Mouse (Mus musculus) limb, embryonic 12.5 days (tissue): ENCODE results near the gene Olfr1446. TPM values are rescaled to one million over a fixed set of nuclear protein-coding genes. Genes with fewer than 3 reads are reported as not detected.

Experiments used
- ATAC-seq: fragments of 200-750 bp; cut with Nextera tagmentation; 2 replicates; pipeline ENCODE4 v1.8.0; 2017; ENCODE audit warnings: low read depth, moderate TSS enrichment; ENCODE audit not compliant: insufficient number of reproducible peaks, insufficient read depth, low FRiP score, low TSS enrichment
- H3K27ac ChIP-seq: fragments of 300-500 bp; sonication (generic); 2 replicates; pipeline ENCODE4 v1.5.1; 2016; ENCODE audit warnings: mild to moderate bottlenecking, moderate library complexity
- H3K27me3 ChIP-seq: fragments of 300-500 bp; sonication (generic); 2 replicates; pipeline ENCODE4 v1.6.1; 2016; ENCODE audit warnings: mild to moderate bottlenecking, moderate library complexity
- H3K36me3 ChIP-seq: fragments of 300-500 bp; sonication (generic); 2 replicates; pipeline ENCODE4 v1.6.1; 2016; ENCODE audit warnings: mild to moderate bottlenecking, moderate library complexity
- H3K4me1 ChIP-seq: fragments of 300-500 bp; sonication (generic); replicated peaks from 2 replicates; pipeline ENCODE4 v1.6.1; 2016
- H3K4me2 ChIP-seq: fragments of 300-500 bp; sonication (generic); 2 replicates; pipeline ENCODE4 v1.6.1; 2016; ENCODE audit warnings: mild to moderate bottlenecking, moderate library complexity
- H3K4me3 ChIP-seq: fragments of 300-500 bp; sonication (generic); replicated peaks from 2 replicates; pipeline ENCODE4 v1.5.1; 2016; ENCODE audit warnings: mild to moderate bottlenecking
- H3K9ac ChIP-seq: fragments of 300-500 bp; sonication (generic); replicated peaks from 2 replicates; pipeline ENCODE4 v1.6.1; 2016; ENCODE audit warnings: mild to moderate bottlenecking, moderate library complexity
- H3K9me3 ChIP-seq: fragments of 300-500 bp; sonication (generic); 2 replicates; pipeline ENCODE4 v1.6.1; 2016; ENCODE audit warnings: mild to moderate bottlenecking, moderate library complexity
- WGBS: fragments of 180-500 bp; shearing (Covaris S2); methylation state at CpG from one replicate; pipeline ENCODE4 v1.1.7; 2016; 5-methylcytosine and 5-hydroxymethylcytosine counted together
- polyA plus RNA-seq: library from polyadenylated mRNA; unstranded; fragments of >200 nt; fragmentation: Nextera tagmentation; extraction: Ambion mirVana; gene quantifications from 2 replicates; pipeline ENCODE4 v1.2.1, GENCODE M21; 2016

Olfr1446 gene
- not detected in 2 replicates for polyA plus RNA-seq

- ATAC-seq: no peak
- 88% methylated on average over 1 of the region's 1 CpGs for WGBS
- no peaks in the 10 kb centered on the region for H3K9me3 ChIP-seq
- H3K4me2 ChIP-seq: no peak within 1 kb of the TSS
- no peaks in the 10 kb centered on the region for H3K36me3 ChIP-seq
- H3K9ac ChIP-seq: no peak within 1 kb of the TSS
- H3K27ac ChIP-seq: no peak within 1 kb of the TSS
- no peaks in the 10 kb centered on the region for H3K4me1 ChIP-seq
- no peak within 1 kb of the TSS for H3K4me3 ChIP-seq
- H3K27me3 ChIP-seq: no peaks in the 10 kb centered on the region
Observed at GRCm38 (mm10) chr19:12893424-12893823, at the start of gene Olfr1446. Gene Olfr1446, minus strand, starts transcription at chr19:12893524.

- H3K9me3 ChIP-seq: peaks cover 23% of the 10 kb centered on the region; the same call in 1 of the 2 replicates
- H3K36me3 ChIP-seq: no peaks in the 10 kb centered on the region
- no peaks in the 10 kb centered on the region for H3K27me3 ChIP-seq
- no peak within 1 kb of the TSS for H3K4me2 ChIP-seq
- no peak within 1 kb of the TSS for H3K9ac ChIP-seq
- H3K4me1 ChIP-seq: no peaks in the 10 kb centered on the region
- ATAC-seq: no peak
- no peak within 1 kb of the TSS for H3K27ac ChIP-seq
- no peak within 1 kb of the TSS for H3K4me3 ChIP-seq
Observed at GRCm38 (mm10) chr19:12930540-12930939, 37.2 kb upstream of the Olfr1446 start, which contains the start of gene Olfr1449. Gene Olfr1449, plus strand, starts transcription at chr19:12930840.

- Histone ChIP-seq H3K4me3 (no peak within 1 kb of the TSS), H3K4me2 (no peak within 1 kb of the TSS), H3K4me1 (no peaks in the 10 kb centered on the region), H3K27me3 (no peaks in the 10 kb centered on the region), H3K9me3 (peaks cover 2% of the 10 kb centered on the region; the same call in 1 of the 2 replicates), H3K9ac (no peak within 1 kb of the TSS), H3K36me3 (no peaks in the 10 kb centered on the region), H3K27ac (no peak within 1 kb of the TSS)
- ATAC-seq: no peak
- WGBS: 72% methylated on average over 1 of the region's 1 CpGs
Observed at GRCm38 (mm10) chr19:12924319-12924718, 31.0 kb upstream of the Olfr1446 start, which contains the start of gene Olfr1448. Gene Olfr1448, minus strand, starts transcription at chr19:12924419.

- Histone ChIP-seq H3K4me3 (no peak within 1 kb of the TSS), H3K9ac (no peak within 1 kb of the TSS), H3K4me2 (no peak within 1 kb of the TSS), H3K27me3 (no peaks in the 10 kb centered on the region), H3K27ac (no peak within 1 kb of the TSS), H3K9me3 (peaks cover 5% of the 10 kb centered on the region; the same call in 1 of the 2 replicates), H3K36me3 (no peaks in the 10 kb centered on the region), H3K4me1 (no peaks in the 10 kb centered on the region)
- WGBS: 95% methylated on average over 1 of the region's 1 CpGs
- no peak for ATAC-seq
Observed at GRCm38 (mm10) chr19:12903643-12904042, 10.3 kb upstream of the Olfr1446 start, which contains the start of gene Olfr1447. Gene Olfr1447, minus strand, starts transcription at chr19:12903743.

GRCm38 (mm10) chr19:12883555-12883954 is 9.8 kb downstream of the Olfr1446 start, which contains the start of gene Olfr1445:
Gene Olfr1445, plus strand, starts transcription at chr19:12883855.
- Histone ChIP-seq H3K27ac (no peak within 1 kb of the TSS), H3K4me2 (no peak within 1 kb of the TSS), H3K4me1 (no peaks in the 10 kb centered on the region), H3K9ac (no peak within 1 kb of the TSS), H3K9me3 (no peaks in the 10 kb centered on the region), H3K4me3 (no peak within 1 kb of the TSS), H3K36me3 (no peaks in the 10 kb centered on the region), H3K27me3 (no peaks in the 10 kb centered on the region)
- no peak for ATAC-seq
- 90% methylated on average over 2 of the region's 2 CpGs for WGBS

- no peak within 1 kb of the TSS for H3K27ac ChIP-seq
- no peaks in the 10 kb centered on the region for H3K9me3 ChIP-seq
- H3K4me1 ChIP-seq: no peaks in the 10 kb centered on the region
- H3K27me3 ChIP-seq: no peaks in the 10 kb centered on the region
- no peak within 1 kb of the TSS for H3K4me2 ChIP-seq
- no peaks in the 10 kb centered on the region for H3K36me3 ChIP-seq
- no peak for ATAC-seq
- H3K4me3 ChIP-seq: no peak within 1 kb of the TSS
- H3K9ac ChIP-seq: no peak within 1 kb of the TSS
- WGBS: 54% methylated on average over 1 of the region's 1 CpGs
Observed at GRCm38 (mm10) chr19:12856983-12857382, 36.3 kb downstream of the Olfr1446 start, which contains the start of gene Olfr1444. Gene Olfr1444, plus strand, starts transcription at chr19:12857283.

GRCm38 (mm10) chr19:12846382-12846781 is 46.9 kb downstream of the Olfr1446 start, which contains the start of gene Gm5244:
Gene Gm5244, plus strand, starts transcription at chr19:12846682.
- no peak within 1 kb of the TSS for H3K4me2 ChIP-seq
- H3K4me1 ChIP-seq: no peaks in the 10 kb centered on the region
- no peak within 1 kb of the TSS for H3K9ac ChIP-seq
- H3K36me3 ChIP-seq: no peaks in the 10 kb centered on the region
- H3K9me3 ChIP-seq: no peaks in the 10 kb centered on the region
- H3K4me3 ChIP-seq: no peak within 1 kb of the TSS
- no peak for ATAC-seq
- no peaks in the 10 kb centered on the region for H3K27me3 ChIP-seq
- H3K27ac ChIP-seq: no peak within 1 kb of the TSS

GRCm38 (mm10) chr19:12838507-12838906 is 54.8 kb downstream of the Olfr1446 start:
- H3K4me2 ChIP-seq: no peak overlapping the region
- no peak for ATAC-seq
- no peaks in the 10 kb centered on the region for H3K9me3 ChIP-seq
- no peak overlapping the region for H3K4me3 ChIP-seq
- no peak overlapping the region for H3K9ac ChIP-seq
- no peaks in the 10 kb centered on the region for H3K27me3 ChIP-seq
- no peak overlapping the region for H3K27ac ChIP-seq
- H3K4me1 ChIP-seq: no peaks in the 10 kb centered on the region
- no peaks in the 10 kb centered on the region for H3K36me3 ChIP-seq
- 83% methylated on average over 1 of the region's 1 CpGs for WGBS

Other genes starting within 250 kb of the Olfr1446 start
- not detected in 2 replicates for gene Olfr1442, start 223.1 kb downstream of the Olfr1446 start, polyA plus RNA-seq
- not detected in 2 replicates for gene Olfr1443, start 215.4 kb downstream of the Olfr1446 start, polyA plus RNA-seq
- gene Keg1, start 197.7 kb downstream of the Olfr1446 start, polyA plus RNA-seq: not detected in 2 replicates
- gene Cntf, start 127.9 kb downstream of the Olfr1446 start, polyA plus RNA-seq: 1.7 and 2.3 TPM in 2 replicates
- gene Zfp91, start 97.4 kb downstream of the Olfr1446 start, polyA plus RNA-seq: 16.5 and 17.1 TPM in 2 replicates
- gene Lpxn, start 97.3 kb downstream of the Olfr1446 start, polyA plus RNA-seq: 0.98 and 1.3 TPM in 2 replicates
- gene Gm5244, start 46.8 kb downstream of the Olfr1446 start, polyA plus RNA-seq: not detected in 2 replicates
- not detected in 2 replicates for gene Olfr1444, start 36.2 kb downstream of the Olfr1446 start, polyA plus RNA-seq
- not detected in 2 replicates for gene Olfr1445, start 9.7 kb downstream of the Olfr1446 start, polyA plus RNA-seq
- not detected in 2 replicates for gene Olfr1447, start 10.2 kb upstream of the Olfr1446 start, polyA plus RNA-seq
- gene Olfr1448, start 30.9 kb upstream of the Olfr1446 start, polyA plus RNA-seq: not detected in 2 replicates
- gene Olfr1449, start 37.3 kb upstream of the Olfr1446 start, polyA plus RNA-seq: not detected in 2 replicates
- not detected in 2 replicates for gene Olfr1450, start 56.7 kb upstream of the Olfr1446 start, polyA plus RNA-seq
- gene Olfr1451, start 101.5 kb upstream of the Olfr1446 start, polyA plus RNA-seq: not detected in 2 replicates
- not detected in 2 replicates for gene Olfr1453, start 134.8 kb upstream of the Olfr1446 start, polyA plus RNA-seq
- not detected in 2 replicates for gene Olfr1454, start 167.1 kb upstream of the Olfr1446 start, polyA plus RNA-seq
- not detected in 2 replicates for gene Olfr1457, start 204.4 kb upstream of the Olfr1446 start, polyA plus RNA-seq
- gene Olfr1458, start 213.3 kb upstream of the Olfr1446 start, polyA plus RNA-seq: not detected in 2 replicates